Mouse (Mus musculus) thymus, postnatal 14 days (tissue): ENCODE measurements around the gene Slc35b1.

Source experiments
- DNase-seq: peaks from one replicate; pipeline ENCODE4 v3.0.0; 2021

Slc35b1 gene

DNA sequence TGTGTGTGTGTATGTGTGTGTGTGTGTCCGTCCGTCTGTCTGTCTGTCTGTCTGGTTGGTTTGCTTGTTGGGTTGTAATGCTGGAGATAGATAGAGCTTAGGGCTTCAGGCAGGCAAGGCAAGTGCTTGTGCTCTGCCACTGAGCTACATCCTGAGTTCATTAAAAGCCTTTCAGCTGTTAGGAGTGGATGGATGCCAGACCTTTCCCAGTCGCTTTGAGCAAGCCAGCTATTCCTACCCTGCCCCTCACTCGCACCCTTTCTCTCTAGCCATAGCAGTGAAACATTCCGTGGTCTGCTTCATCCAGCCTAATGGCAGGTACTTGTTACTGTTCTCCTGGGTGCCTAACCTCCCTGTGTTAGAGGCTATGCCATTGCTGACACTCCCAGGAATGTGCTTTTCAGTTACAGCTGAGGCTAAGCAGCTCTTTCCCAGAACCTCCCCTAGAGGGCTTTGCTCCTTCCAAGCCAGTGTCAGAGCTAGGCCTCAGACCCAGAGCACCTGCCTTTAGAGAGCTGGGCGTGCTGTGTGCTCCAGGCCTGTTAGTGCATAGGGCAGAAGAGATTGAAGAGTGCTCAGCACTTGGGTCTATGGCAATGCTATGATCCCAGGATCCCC, 18.1 kb upstream of the Slc35b1 start:
- peak; percentile 51 for DNase-seq

GRCm38 (mm10) chr11:95367011-95367735, 17.3 kb upstream of the Slc35b1 start:
- DNase-seq = peak; percentile 77

- no peak for DNase-seq
Observed at GRCm38 (mm10) chr11:95368231-95368823, 16.2 kb upstream of the Slc35b1 start.

GRCm38 (mm10) chr11:95368871-95369270, 15.6 kb upstream of the Slc35b1 start:
- no peak for DNase-seq

DNA sequence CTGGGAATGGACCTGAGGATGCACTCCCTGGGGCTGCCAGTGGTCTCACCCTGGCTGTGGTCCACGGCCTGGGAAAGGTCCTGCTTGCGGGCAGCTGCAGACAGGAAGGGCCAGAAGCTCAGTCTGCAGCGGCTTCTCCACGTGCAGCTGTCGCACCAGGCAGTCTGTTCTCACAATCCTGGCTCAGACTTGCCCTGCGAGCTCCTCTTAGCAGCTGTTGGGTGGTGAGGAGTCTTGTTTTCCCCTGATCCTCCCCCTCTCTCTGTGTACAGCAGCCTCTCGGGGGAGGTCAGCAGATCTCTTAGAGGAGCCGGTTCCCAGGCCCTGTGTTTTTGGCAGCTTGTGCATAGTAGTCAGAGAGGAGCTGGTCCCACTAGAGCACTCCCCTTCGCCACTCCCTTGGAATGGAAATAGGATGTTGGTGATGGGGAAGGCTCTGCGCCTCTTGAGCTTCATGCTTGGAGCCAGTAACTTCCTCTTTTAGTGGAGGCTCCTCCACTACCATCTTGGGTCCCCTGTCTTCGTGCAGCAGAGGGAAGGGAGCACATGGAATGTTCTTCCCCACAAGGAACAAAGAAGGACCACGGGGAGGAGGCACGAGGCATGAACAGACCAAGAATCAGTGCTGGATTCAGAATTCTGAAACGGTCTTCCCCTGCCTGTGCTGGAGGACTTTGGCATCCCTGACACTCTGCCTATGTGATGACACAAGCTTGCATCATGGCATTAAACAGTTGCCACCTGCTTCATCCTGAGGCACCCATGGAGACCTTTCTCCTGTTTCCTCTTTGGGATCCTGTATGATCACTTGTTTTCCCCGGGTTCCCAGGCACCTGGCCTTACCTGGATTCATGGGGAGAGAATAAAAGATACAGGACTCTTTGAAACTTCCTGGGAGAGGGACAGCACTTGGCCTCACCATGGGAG, 14.3 kb upstream of the Slc35b1 start:
- DNase-seq = peak; percentile 54

GRCm38 (mm10) chr11:95371182-95371581, 13.3 kb upstream of the Slc35b1 start:
- no peak for DNase-seq

- DNase-seq = no peak
Observed at GRCm38 (mm10) chr11:95378926-95379325, 5.6 kb upstream of the Slc35b1 start.

DNA sequence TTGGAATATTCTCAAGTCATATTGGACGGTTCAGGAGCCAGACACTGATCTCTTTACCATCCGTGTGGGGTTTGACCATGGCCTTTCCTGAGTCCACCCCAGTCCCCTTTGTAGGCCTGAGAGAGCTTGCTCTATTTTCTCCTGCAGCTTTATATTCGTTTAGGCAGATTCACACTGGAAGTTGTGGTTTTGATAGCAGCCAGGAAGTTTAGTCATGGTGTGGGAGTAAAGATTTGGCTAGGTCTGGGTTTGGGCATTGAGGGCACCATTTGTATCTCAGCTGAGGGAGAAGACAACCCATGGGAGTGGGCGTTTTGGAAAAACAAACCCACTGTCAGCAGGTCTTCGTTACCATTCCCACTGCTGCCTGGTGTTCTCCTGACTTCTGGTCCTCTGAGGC, 4.9 kb upstream of the Slc35b1 start:
- DNase-seq = no peak

GRCm38 (mm10) chr11:95380711-95381110, 3.8 kb upstream of the Slc35b1 start:
- no peak for DNase-seq

DNA sequence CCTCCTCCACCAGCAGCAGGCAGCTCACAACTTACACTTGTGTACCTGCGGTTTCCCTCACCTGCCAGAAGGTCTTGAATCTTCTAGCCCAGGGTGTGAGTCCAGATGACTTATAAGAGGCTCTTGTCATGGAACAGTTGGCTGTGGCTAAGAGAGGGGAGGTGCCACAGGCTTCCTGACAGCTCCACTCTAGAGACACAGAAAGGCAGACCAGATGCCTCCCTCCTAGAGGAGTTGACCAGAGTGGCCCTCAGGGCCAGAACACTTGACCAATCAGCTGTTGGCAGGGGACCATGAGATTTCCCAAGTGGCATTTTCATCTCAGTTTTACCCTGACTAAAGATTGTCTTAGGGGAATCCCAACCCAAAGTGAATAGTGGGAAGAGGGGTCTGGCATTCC, 3.3 kb upstream of the Slc35b1 start:
- no peak for DNase-seq

GRCm38 (mm10) chr11:95383331-95383986, 1.0 kb upstream of the Slc35b1 start:
- no peak for DNase-seq

DNA sequence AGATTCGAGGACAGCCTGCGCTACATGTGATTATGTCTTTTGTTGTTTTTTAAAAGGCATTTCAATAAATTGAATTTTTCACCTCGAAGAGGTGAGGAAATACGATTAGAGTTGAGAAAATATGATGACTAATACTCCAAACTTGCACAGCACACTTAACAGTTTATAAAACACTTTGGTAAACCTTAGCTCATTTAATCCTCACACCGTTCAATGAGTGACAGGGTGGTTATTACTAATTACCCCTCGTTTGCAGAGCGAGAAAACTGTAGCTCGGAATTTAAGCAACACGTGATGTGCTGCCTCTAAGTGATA, 531 bp upstream of the Slc35b1 start:
- DNase-seq = no peak

GRCm38 (mm10) chr11:95384973-95385320, 455 bp downstream of the Slc35b1 start:
- no peak for DNase-seq

- DNase-seq = no peak
Observed at GRCm38 (mm10) chr11:95387354-95387753, 2.9 kb downstream of the Slc35b1 start.

DNA sequence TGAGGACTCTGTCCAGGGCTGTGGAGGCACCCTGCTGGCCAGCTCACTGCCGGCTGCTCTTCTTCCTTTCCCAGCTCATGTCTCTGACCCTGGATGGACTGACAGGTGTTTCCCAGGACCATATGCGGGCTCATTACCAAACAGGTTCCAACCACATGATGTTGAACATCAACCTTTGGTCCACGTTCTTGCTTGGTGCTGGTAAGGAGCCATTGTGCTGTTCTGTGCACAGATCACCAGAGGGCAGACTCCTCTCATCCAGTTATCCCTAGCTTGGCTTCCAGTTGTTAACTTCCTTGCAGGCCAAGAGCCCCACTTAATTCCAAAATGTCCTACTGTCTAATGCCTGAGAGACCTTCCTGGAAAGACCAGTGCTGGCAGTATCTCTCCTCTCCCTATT, 4.5 kb downstream of the Slc35b1 start:
- DNase-seq = no peak

DNA sequence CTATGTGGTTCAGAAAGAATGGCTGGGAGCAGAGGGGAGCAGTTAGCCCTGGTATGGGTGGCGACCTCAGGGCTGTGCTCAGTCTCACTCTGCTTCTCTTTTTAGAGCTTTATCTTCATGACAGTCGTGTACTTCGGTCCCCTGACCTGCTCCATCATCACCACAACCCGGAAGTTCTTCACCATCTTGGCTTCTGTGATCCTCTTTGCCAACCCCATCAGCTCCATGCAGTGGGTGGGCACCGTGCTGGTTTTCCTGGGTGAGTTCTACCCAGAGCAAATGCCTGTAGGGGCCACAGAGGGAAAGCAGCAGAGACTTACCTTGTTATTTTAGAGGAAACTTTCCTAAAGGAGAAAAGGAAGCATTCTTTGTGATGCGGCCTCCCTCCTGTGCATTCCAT, 5.9 kb downstream of the Slc35b1 start:
- no peak for DNase-seq

- DNase-seq = no peak
Observed at GRCm38 (mm10) chr11:95391201-95391600, 6.7 kb downstream of the Slc35b1 start.

DNA sequence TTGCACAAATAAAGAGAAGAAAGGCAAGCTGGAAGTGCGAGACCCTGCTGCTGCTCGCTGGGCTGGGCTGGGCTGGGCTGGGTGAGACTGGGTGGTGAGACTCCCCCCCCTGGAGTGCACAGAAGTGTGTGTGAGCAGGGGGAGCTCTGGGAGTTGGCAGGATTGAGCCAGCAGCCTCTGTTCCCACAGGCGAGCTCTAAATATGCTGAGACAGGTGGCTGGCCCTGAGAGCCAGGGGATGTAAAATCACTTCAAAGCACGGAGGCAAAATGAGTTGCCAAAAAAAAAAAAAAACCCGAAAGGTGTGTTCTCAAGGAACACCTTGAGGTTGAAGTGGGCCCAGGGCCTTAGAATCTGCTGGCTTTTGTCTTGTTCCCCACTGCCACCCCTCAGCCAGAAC, 7.3 kb downstream of the Slc35b1 start:
- DNase-seq = peak; percentile 45

DNA sequence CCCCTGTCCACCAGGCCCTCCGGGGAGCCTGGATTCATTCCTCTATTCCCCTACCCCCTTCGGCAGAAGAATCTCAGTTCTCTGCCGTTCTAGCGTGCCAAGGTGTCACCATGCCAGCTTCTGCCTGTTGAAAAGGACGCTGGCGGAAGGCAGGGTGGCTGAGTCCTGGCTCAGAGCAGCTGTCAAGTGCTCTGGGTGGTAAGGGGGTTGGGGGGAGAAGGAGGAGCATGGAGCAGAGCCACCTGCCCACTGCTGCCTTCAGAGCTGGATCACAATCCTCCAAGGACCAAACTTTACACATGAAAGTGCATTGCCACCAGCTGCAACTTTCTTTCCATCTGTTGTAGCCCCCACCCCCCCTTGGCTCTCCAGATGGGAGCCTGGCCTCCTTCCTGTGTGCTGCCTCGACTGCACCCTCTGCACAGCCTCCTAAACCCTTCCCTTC, 7.8 kb downstream of the Slc35b1 start:
- DNase-seq = peak; percentile 73

GRCm38 (mm10) chr11:95392708-95393499, 8.4 kb downstream of the Slc35b1 start:
- DNase-seq = peak; percentile 55

DNA sequence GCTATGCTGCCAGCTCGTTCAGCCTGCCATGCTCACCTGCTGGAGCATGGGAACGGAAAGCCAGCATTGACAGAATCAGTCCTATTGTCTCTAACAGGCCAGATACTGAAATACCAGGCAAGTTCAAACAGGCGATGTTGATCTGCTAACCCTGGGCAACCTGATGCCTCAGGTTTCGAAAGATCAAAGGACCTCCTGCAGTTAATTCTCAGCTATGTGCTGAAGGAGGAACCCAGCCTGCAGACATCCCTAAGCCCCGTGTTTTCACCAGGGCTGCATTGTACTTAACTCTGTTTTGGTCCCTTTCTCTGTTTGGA, 9.0 kb downstream of the Slc35b1 start:
- DNase-seq = no peak

GRCm38 (mm10) chr11:95394112-95394511, 9.6 kb downstream of the Slc35b1 start:
- DNase-seq = no peak
